Mouse (Mus musculus) spleen, adult 12 weeks (tissue): ENCODE data around the gene Runx3.

ENCODE experiments used
- DNase-seq: peaks from one replicate; pipeline ENCODE4 v3.0.0; 2022; ENCODE audit warnings: low spot score

Gene Runx3

DNA sequence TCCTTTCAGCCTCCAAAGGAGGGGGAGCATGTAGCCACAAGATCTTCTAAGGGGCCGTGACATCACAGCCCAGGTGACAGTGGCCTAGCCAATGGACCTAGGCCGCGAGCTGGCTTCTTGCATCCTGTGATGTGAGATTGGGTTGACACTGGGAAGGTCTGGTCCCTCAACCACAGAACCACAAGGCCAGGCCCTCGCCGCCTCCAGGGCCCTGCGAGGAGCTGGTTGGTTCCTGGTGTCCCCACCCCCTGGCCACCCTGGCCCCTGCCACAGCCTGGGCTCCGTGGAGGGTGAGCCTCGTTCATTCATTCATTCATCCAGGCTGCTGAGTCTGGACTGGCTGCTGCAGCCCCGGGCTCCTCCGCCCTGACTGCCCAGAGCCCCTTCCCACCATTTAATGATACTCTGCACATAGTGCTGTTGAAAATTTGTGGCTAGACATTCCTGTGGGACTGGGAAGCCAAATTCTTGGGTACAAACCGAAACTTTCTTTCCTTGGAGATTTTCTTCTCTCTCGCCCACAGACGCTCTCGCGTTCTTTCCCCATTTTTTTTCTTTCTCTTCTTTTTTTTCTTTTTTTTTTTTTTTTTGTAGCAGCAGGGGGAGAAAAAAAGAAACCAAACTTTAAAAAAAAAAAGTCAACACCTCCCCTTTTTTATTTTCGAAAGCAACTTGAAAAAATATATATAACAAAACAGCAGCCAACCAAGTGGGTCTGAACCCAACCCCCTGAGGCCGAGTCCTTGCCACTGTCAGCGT, at the start of gene Runx3:
Gene Runx3 (plus strand): TSS at position 311 of the 759 bp plus-strand sequence.
- DNase-seq = peak; percentile 44

DNA sequence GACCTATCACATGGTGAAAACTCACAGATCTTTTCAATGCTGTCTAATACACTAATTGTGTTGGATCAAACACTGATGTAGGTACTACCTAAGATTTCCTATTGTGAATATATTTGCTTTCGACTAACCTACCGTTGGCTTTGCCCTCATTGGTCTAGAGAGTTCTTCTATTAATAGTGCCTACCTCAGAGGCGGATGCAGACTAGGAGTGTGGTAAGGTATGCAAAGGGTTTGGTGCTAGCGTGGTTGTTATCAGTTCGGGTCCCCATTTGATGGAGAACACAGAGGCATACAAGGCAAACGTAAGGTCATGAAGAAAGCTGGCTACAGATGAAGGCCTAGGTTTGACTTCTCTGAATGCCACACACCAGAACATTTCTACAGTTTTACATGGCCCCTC, 47.8 kb upstream of the Runx3 start:
- DNase-seq = no peak

DNA sequence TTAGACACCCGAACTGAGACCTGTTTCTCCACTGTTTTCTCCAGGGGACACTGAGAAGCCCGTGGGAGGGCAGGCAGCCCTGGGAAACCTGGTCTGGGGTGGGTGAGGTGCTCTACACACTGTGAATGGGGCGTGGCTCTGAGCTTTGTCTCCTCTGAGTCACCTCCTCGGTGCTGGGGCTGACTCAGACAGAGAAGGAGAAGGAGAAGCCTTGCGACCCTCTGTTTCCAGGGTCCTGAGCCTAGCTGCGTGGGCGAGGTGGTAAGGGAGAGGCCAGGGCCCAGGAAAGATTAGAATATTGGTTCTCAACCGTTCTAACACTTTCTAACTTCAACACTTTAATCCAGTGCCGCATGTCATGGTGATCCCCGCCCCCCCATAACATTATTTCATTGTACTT, 46.9 kb upstream of the Runx3 start:
- no peak for DNase-seq

DNA sequence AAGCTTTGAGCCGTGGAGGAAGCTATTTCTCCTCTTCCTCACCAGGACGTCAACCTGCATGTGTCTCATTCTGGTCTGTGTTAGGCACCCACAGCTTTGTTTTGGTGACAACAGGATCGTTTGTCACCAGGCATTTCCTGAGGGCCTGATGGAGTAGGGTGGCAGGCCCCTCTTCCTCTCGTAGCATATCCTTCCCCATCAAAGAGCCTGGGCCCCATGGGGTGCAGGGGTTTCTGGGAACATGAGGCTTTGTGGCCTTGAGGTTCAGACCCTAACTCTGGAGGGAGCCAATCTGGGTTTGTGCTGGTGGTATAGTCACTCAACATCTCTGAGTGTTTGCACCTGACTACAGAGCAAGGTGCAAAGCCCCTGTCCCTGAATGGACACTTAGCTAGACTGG, 45.8 kb upstream of the Runx3 start:
- DNase-seq = no peak

DNA sequence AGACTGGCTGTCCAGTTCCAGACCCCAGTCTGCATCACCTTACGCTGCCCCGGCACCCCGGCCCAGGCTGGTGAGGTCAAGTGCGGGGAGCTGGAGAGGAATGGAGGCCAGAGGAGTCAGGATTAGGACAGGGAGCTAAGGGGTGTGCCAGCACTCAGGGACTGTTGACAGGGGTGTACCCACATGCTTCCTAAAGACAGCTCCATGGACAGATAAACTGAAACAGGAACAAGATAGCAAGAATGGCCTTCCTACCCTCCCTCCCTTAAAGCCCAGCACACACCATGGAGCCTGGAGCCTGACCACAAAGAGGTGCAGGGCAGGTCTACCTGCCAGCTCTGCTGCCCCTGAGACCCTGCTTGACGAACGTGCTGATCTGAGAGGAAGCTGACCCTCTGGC, 45.1 kb upstream of the Runx3 start:
- DNase-seq = no peak

DNA sequence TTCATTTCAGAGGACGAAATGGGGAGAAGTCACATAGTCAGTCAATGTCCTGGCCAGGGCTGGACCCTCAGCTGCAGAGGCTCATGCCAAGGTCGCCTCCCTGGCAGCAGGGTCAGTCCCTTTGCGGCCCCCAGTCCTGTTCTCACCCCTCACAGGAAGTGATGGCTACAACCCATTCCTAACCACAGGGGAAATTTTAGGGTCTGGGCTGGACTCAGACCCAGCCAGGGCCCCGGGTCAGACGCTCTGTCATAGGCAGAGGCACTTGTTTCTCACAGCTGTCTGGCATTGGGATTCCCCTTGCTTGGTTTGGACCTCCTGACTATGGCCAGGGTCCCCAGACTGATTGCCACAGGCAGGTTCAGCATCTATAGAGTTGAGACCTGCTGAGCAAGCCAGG, 43.8 kb upstream of the Runx3 start:
- DNase-seq = no peak

DNA sequence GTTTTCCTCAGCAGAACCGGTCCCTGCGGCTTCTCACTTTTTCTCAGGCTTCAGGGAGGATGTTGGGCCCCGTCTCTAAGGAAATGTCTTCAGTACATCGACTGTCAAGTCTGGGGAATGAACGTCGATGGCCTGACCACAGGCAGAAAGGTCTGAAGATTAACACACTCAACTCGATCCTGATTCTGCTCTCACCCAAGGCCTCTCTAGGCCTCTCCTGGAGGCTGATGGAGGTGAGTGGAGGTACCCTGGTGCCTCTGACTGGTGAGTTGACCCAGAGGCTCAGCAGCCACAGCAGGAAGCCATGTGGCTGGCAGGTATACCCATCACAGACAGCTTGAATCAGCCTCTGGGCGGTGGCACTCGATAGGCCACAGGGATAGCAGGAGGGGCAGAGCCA, 43.3 kb upstream of the Runx3 start:
- no peak for DNase-seq

DNA sequence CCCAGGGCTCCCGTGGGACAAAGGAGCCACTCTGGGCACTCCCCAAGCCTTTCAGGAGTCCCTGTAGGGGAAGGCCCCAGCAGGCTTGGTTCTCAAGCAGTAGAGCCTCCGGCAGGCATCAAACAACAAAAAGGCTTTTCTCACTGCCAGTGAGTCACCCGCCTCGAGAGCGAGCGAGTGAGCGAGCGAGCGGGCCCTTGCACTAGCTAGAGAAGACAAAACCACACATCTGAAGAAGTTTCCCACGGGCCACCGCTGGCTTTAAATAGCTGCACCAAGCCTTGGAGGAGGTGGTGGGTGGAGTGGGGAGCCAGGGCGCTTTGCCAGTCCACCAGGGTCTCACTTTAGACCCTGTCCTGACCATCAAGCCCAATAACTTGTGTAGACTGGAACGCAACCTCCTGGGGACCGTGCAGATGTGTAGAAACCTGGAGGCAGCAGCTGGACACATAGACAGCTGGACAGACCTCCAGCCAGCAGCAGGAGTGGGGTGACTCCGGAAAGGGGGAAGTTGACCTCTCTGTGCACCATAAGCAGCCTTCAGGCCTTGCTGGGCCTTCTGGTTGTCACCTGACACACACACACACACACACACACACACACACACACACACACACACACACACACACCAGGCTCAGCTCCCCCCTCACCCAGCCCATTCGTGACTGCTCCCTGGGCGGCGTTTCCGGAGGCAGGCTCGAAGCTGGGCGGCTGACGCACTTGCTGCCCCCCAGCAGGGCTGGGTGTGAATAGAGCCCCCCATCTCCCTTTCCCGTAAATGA, 40.4 kb upstream of the Runx3 start:
- DNase-seq = peak; percentile 12

DNA sequence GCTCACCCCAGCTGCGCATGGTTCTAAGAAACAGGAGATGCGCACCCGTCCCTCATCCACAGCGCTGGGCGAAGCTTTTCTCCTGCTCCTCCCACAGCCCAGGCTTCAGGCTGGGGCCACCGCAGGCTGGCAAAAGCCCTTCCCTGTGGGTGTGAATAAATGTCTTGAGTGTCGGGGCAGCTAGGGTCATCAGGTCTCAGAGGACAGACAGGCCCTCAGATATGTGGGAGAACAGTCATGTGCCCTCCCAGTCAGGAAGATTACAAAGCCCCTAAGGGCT, 39.9 kb upstream of the Runx3 start:
- no peak for DNase-seq

DNA sequence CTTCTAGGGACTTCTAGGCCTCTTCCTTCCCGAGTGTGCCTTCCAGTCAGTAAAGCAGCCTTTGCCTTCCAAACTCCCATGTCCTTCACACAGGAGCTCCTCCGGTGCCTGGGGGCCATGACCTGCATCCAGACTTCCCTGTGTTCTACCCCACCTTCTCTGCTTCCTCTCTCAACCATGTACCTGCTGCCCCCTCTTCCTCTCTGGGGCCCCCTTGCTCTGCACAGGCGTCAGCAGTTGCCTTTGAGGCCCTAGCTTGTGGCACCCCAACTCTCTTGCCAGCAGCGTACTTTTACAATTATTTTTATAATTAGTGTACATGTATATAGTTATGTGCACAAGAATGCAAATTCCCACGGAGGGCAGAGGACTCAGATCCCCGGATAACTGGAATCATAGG, 37.4 kb upstream of the Runx3 start:
- no peak for DNase-seq

DNA sequence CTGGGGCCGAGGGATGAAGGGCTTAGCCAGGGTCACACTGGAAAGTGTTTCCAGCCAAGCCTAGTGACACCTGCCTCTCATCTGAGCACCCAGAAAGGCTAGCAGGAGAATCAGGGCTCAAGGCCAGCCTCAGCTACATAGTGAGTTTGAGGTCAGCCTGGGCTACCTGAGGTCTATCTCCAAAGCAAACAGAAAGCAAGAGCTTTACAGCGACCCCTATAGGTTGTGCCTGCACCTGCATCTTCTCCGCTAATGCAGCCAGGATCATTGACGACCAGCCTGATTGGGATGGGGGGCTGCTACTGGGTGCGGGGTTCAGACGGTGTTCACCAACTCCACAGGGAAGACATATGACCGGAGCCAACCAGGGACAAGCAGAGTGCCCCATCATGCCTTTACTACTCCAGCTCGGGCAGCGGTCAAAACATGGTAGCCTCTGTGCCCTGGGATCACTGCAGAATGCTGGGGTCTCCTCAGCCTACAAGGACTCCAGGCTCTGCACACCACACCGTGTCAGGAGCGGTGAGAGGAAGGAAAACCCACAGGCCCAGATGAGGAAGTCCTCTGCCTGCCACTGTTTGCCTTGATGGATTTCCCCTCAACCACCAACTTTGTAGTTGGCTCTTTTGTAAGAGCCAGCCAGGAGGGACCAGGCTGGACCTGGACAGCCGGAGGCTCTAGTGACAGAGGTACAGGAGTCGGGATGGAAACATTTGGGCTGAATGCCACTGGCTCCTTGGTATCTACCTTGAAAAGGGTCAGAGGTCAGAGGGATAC, 35.2 kb upstream of the Runx3 start:
- DNase-seq = no peak

DNA sequence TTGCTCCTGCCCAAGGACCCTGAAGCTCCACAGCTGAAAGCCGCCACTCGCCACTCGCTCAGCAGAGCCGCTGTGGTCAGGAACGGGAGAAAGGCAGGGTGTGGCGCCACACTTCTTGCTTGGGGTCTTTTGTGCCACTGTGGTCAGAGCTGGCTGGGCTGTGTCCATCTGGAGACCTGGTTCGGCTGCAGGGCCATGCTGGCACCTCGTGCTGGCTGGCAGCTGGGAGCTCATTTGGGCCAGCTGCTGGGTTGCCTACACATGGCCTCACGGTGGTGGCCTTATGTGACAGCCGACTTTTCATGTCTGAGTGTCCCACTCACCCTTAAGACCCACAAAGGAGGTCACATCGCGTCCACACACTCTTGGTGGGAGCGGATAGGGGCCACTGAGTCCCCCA, 29.8 kb upstream of the Runx3 start:
- DNase-seq = no peak

DNA sequence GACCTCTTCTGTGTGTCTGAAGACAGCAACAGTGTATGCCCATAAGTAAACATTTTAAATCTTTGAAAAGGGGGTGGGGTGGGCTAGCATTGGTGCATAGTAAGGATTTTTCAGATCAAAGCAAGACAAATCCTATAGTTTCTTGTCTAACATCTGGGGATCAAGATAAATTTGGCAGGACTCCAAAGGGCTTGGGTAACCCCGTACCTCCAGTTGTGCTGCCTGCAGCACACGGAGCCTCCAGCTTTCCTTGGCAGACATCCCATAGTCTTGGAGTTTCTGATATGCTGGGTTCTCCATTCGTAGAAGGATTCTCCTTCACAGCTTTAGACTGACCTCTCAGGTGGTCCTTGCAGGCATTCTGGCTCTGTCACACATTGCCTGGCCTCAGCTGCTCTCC, 27.6 kb upstream of the Runx3 start:
- no peak for DNase-seq

DNA sequence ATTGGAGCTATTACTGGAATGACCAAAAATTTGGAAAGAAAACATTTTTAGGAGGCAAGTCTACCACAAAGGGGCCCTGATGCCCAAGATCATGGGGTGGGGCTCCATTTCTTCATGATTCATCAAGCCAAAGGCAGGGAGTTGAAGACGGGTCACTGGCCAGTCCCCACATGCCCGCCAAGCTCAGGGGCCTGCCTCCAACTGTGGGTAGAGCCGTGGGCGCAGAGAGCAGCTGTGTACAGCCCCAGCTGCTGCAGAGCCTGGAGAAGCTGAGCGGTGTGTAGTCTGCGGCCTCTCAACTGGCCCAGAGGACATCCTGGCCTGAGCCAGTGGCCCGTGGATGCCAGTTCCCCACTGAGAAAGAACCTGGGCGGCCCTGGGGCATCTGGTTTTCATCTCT, 24.8 kb upstream of the Runx3 start:
- no peak for DNase-seq

DNA sequence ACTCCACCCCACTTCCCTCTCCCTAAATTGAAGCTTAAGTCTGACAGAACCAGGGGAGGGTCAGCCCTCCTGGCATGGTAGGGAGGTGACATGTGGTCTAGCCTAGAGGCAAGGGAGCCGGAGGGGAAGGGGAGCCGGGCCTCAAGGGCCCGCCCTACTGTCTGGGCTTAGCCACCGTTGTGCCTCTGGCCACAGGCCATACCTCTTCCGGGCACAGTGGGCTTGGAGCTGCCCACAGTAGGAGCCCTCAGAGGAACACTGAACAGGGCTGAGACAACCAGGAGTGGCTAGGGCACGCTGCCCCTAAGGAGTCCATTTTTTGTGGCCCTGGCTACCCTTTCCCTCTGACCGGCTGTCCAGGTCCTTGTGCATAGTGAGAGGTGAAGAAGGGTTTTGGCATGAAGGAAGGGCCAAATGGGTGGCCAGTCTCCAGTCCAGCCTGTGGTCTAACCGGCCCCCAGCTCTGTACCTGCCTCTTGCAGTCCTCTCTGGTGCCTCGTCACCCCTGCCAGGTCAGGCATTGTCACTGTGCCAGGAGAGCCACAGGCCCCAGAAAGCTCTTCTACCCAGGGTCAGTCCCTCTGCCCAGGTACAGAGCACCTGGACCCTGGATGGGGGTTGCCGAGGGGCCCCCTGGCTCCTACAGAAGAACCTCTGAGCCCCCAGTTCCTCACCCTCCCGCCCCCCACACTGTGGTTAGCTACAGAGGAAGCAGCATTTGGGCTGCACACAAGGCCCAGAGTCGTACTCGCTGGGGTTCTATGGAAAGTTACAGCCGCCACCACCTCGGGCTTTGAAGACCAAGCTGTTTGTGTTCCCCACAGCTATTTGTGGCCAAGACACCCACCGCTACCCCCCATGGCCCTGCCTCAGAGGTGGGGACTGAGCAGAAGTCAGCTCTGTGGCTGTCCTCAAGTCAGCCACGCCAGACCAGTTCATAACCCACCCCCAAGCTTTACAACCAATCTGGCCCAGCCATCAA, 22.3 kb upstream of the Runx3 start:
- no peak for DNase-seq

DNA sequence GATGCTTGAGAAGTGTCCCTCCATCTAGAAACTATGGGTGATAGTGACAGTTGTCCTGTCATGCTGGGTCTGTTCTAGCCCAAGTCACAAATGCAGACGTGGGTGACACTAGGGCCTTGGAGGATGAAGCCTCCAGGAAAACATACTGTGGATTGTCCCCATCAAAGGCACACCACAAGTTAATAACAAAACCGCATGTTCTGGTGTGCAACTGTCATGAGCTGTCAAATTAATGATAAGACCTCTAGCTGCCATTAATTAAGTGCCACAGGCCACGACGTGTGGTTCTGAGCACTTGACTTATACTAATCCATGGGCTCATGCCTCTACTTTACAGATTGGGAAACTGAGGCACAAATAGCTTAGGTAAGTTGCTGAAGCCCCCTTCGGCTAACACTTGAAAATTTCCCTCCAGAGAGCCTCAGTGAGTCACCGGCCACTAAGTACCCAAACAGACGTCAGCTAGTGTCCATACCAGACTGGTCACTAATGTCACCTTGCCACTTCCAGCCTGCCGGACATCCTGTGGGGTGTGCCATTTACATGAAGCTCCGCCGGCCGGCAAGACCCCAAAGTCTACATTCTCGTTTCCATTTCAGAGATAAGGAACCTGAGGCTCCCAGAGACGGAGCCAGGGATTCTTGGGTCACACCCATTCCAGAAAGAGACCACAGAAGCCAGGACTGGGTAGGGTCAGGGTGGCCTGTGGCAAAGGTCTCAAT, 18.3 kb upstream of the Runx3 start:
- no peak for DNase-seq

DNA sequence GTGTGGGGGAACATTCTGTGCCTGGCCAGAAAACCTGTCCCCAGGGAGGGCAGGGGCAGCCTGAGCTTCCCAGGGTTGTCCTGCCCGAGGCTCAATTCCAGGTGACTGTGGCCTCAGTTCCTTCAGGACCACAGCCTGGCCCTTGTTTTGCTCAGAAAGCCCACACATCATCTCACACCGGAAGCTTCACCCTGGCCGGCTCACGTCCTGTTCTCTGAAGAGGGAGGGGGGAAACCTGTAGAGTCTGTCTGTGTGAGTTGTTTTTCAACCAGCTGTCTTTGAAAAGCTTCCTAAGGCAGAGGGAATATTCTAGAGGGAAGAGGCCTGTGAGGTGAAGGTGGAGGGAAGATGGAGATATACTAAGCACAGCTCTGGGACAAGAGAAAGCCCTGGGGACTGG, 17.7 kb upstream of the Runx3 start:
- DNase-seq = no peak

DNA sequence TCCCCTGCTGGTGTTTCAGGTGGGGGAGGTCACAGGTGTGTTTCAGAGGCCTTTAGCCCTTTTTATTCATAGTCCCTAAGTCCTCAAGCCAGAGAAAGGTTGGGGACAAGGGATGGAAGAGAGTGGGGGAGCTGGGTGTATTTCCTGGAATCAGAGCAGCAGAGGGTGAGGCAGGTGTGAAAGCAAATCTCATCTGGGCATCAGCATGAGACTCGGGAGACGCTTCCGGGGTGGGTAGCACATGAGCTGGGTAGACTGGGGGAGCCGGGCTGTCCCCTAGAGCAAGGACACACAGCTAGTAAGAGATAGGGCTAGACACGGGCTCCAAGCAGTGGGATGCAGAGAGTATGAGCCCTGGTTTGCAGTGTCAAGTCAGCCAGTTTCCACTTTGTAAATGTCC, 16.7 kb upstream of the Runx3 start:
- no peak for DNase-seq

DNA sequence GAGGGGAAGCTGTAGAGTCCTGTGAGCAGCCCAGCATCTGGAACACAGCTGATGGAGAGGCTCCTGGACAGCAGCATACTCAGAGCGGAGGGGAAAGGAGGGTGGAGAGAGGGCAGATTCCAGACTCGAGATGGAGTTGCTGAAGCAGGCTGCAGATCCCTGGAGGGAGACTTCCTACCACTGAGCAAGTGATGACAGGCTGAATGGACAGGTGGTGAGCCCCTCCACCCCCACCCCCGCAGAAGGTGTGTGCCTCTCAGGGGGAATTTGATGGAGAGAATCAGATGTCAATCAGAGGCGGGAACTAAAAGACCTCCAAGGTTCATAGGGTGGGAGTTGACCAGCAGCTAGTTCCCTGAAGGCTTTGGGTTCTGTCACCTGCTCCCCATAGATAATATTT, 13.5 kb upstream of the Runx3 start:
- no peak for DNase-seq

DNA sequence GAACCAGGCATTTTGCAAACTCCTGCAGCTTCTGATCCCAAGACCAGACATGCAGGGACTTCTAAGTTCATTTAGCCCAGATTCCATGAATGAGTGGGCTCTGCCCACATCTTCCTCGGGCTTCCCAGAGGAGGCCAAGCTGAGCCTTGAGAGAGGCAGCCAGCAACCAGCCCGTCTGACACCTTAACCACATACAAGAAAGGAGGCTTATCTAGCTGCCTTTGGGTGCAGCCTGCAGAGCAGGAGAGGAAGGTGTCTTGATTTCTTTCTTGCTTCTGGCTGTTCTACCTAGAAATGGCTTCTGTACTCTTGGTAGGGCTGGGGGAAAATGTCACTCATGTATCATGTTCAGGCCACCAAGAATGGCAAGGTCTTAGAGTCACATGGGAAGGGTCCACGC, 11.8 kb upstream of the Runx3 start:
- no peak for DNase-seq

DNA sequence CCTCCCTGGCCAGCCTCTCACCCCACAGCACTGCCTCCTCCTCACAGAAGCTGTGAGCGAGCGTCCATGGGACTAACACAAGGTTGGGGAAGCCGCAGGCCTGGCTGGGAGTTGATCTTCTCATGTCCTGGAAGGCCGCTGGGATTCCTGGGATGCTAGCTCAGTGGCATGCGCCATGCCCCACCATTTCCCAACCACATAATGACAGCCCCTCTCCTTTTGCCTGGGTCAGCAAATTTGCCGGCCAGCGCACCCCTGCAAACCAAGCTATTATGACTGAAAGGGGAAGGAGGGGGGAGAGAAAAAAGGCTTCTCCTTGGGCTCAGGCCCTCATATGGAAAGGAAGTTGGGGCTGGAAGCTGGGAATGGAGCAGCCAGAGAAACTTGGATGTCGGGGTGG, 6.8 kb upstream of the Runx3 start:
- DNase-seq = no peak
